In genomic region chr19:57199361-57199760, GRCm38 (mm10) we compare ENCODE assay signal across 12 mouse cellular contexts.
DNase-seq lines count a peak whose midpoint lies in the region; ATAC-seq and TF ChIP-seq lines count a peak whose summit lies in the region.
"Had no signal": no experiment of that assay in that cellular context is flagged by ENCODE, and none has a peak within 500 bp of the region (broad histone marks: within the 10 kb centered on the region; RNA-seq: fewer than 3 reads in every experiment).

No protein-coding gene starts in this region.

- 24% methylated on average over 6 of the region's 6 CpGs for WGBS in heart, embryonic 11.5 days (ENCODE audit: insufficient replicate concordance)
- WGBS in heart, embryonic 15.5 days, result 17% methylated on average over 6 of the region's 6 CpGs

- H3K27me3 ChIP-seq in heart, embryonic 11.5 days (ENCODE audit: control insufficient read depth, insufficient read depth, low read length), result no peaks in the 10 kb centered on the region; the same call in 1 of the 2 replicates
- H3K27me3 ChIP-seq in heart, embryonic 15.5 days, result no peaks in the 10 kb centered on the region
- H3K27me3 ChIP-seq in myocyte (ENCODE audit: control insufficient read depth, insufficient read depth, insufficient read length), result no peaks in the 10 kb centered on the region

- H3ac ChIP-seq in myocyte (ENCODE audit: control insufficient read depth, insufficient read length), result no peak overlapping the region

- no peak for DNase-seq in heart, adult 9 months (ENCODE audit: low spot score in 2 of 2)
- peak; percentile 30 to 47 for DNase-seq in right cerebral cortex, adult 2 months (ENCODE audit: low spot score in 2 of 2)
- DNase-seq in right cerebral cortex, postnatal 36 days (ENCODE audit: low spot score in 2 of 2), result no peak
- no peak for DNase-seq in cerebellum, postnatal 36 days

- H3K79me2 ChIP-seq in myocyte (ENCODE audit: control insufficient read depth, insufficient read depth), result peaks cover 4% of the 10 kb centered on the region

- H3K4me2 ChIP-seq in heart, embryonic 11.5 days, result peak overlapping the region; percentile 45
- H3K4me2 ChIP-seq in heart, embryonic 15.5 days, result peak overlapping the region; percentile 81; the same call in 1 of the 2 replicates
- peak overlapping the region; percentile 79 for H3K4me2 ChIP-seq in myocyte (ENCODE audit: low read depth)
- H3K4me2 ChIP-seq: limb, embryonic 15.5 days had no signal

- no peak overlapping the region for H3K4me3 ChIP-seq in heart, embryonic 11.5 days (ENCODE audit: low read depth, low read length)
- no peak overlapping the region for H3K4me3 ChIP-seq in heart, embryonic 15.5 days
- H3K4me3 ChIP-seq in myocyte, result peak overlapping the region; percentile 29
- H3K4me3 ChIP-seq: limb, embryonic 15.5 days; neural tube, embryonic 15.5 days had no signal

- peak overlapping the region; percentile 58; the same call in 1 of the 2 replicates for H3K9ac ChIP-seq in heart, embryonic 11.5 days (ENCODE audit: low read depth, low read length)
- H3K9ac ChIP-seq in heart, embryonic 15.5 days, result 0 out of 2 replicates have a peak overlapping the region, but pooled peaks have one; percentile 10
- H3K9ac ChIP-seq: limb, embryonic 15.5 days had no signal

- TF ChIP-seq POLR2A in myocyte (IDR thresholded peaks at IDR 0.05; ENCODE audit: insufficient read length, low read depth), result no peak

- peaks cover 72% of the 10 kb centered on the region for H3K4me1 ChIP-seq in heart, embryonic 11.5 days (ENCODE audit: control insufficient read depth, insufficient read depth, low read length)
- peaks cover 80% of the 10 kb centered on the region for H3K4me1 ChIP-seq in heart, embryonic 15.5 days (replicated peaks)

- peak overlapping the region; percentile 82 for H3K27ac ChIP-seq in heart, embryonic 11.5 days (ENCODE audit: low read depth, low read length)
- H3K27ac ChIP-seq in heart, embryonic 15.5 days, result peak overlapping the region; percentile 90
- H3K27ac ChIP-seq: limb, embryonic 15.5 days; macrophage had no signal

- no peak for ATAC-seq in heart, embryonic 11.5 days (replicated peaks; ENCODE audit: insufficient number of reproducible peaks, low FRiP score, low TSS enrichment)
- no peak for ATAC-seq in heart, embryonic 15.5 days (replicated peaks; ENCODE audit: insufficient number of reproducible peaks, insufficient read depth, low FRiP score, low read depth)
- no peak for ATAC-seq in megakaryocyte, adult 5-6 weeks (ENCODE audit: poor library complexity, severe bottlenecking)

- H3K36me3 ChIP-seq in heart, embryonic 11.5 days (ENCODE audit: control insufficient read depth, insufficient read depth, low read length), result no peaks in the 10 kb centered on the region
- no peaks in the 10 kb centered on the region for H3K36me3 ChIP-seq in heart, embryonic 15.5 days
- H3K36me3 ChIP-seq in myocyte (ENCODE audit: control insufficient read depth, insufficient read depth), result no peaks in the 10 kb centered on the region
- H3K36me3 ChIP-seq: G1E; limb, embryonic 15.5 days; neural tube, embryonic 15.5 days had no signal

- H3K9me3 ChIP-seq in heart, embryonic 11.5 days (replicated peaks; ENCODE audit: control insufficient read depth, low read length), result no peaks in the 10 kb centered on the region
- no peaks in the 10 kb centered on the region for H3K9me3 ChIP-seq in heart, embryonic 15.5 days (replicated peaks)
- H3K9me3 ChIP-seq: limb, embryonic 15.5 days; neural tube, embryonic 15.5 days had no signal

TF ChIP-seq in myocyte, 11 proteins besides CTCF, POLR2A, EP300 and RAD21:
- TF ChIP-seq MYOD1 (IDR thresholded peaks at IDR 0.05; ENCODE audit: control insufficient read depth in 1 of 3, insufficient read length in 2 of 3, low read depth in 2 of 3) (peak in 1 of 3 experiments; percentile 1), USF1 (IDR thresholded peaks at IDR 0.05; ENCODE audit: low read depth) (no peak)

Comparison
In these comparisons a context has a peak if more than half of its experiments do, and no peak if none do; other contexts are left out.
1. DNase-seq: peak in right cerebral cortex, adult 2 months (2 of 2); none in heart, adult 9 months (0 of 2), right cerebral cortex, postnatal 36 days (0 of 2) and cerebellum, postnatal 36 days (0 of 2).
2. Peak in every context shown above with its lines, with median percentiles within 50 percentile points of each other: H3K4me2 ChIP-seq.